Mouse (Mus musculus) bone marrow, adult 2 months (tissue): Measurements from ENCODE around the gene Tsfm.

ENCODE experiments used
- CTCF ChIP-seq: fragments of 200-500 bp; IDR thresholded peaks from 2 replicates; pipeline ENCODE4 v1.5.1; 2011; ENCODE audit warnings: low read length, control low read depth; ENCODE audit not compliant: control insufficient read depth, insufficient read depth
- POLR2A ChIP-seq: fragments of 200-500 bp; IDR thresholded peaks from 2 replicates; pipeline ENCODE4 v1.6.1; 2011; ENCODE audit warnings: low read depth, mild to moderate bottlenecking, control low read depth, low read length, borderline replicate concordance; ENCODE audit not compliant: control insufficient read depth

- no peak for TF ChIP-seq CTCF
- peak; percentile 56; the same call in 1 of the 2 replicates for TF ChIP-seq POLR2A
Measured at GRCm38 (mm10) chr10:127063239-127063872, 32.7 kb upstream of the Tsfm start, which contains the start of gene Cdk4.
